Mouse (Mus musculus) left cerebral cortex, postnatal 4 days (tissue): Measurements from ENCODE around the gene Gadd45b. TPM values are rescaled to one million over a fixed set of nuclear protein-coding genes. Genes with fewer than 3 reads are reported as not detected.

ENCODE experiments used
- DNase-seq: peaks from one replicate; pipeline ENCODE4 v3.0.0-alpha.2; 2022
- intact Hi-C: fragments of 180-260 bp; cut with DNase I; formaldehyde crosslinking; loops from one replicate; pipeline ENCODE4 v1.15.1; 2025
- total RNA-seq, 2 experiments: library from RNA; stranded (reverse); gene quantifications; 2 replicates each; pipeline ENCODE4 v1.2.3; 2021

The Gadd45b gene
- total RNA-seq = 1 to 10 TPM; 5.3 to 6.2 TPM

GRCm38 (mm10) chr10:80929299-80930226, at the start of gene Gadd45b:
Gene Gadd45b, plus strand, starts transcription at chr10:80930073.
- DNase-seq = peak; percentile 99
- intact Hi-C loops = loop anchor here (2.0 kb wide), 1 partner anchor 61 kb away; no protein-coding TSS in a partner anchor

- intact Hi-C loops = loop anchor here (5.0 kb wide), 1 partner anchor 58 kb away; no protein-coding TSS in a partner anchor
- peak; percentile 64 for DNase-seq
Observed at GRCm38 (mm10) chr10:80880131-80880641, 49.7 kb upstream of the Gadd45b start.

GRCm38 (mm10) chr10:80880901-80881300, 49.0 kb upstream of the Gadd45b start:
- intact Hi-C loops = loop anchor here (5.0 kb wide), 1 partner anchor 59 kb away; no protein-coding TSS in a partner anchor
- no peak for DNase-seq

GRCm38 (mm10) chr10:80881301-80881700, 48.6 kb upstream of the Gadd45b start:
- DNase-seq = peak; percentile 79
- intact Hi-C loops = loop anchor here (5.0 kb wide), 1 partner anchor 59 kb away; no protein-coding TSS in a partner anchor

- peak; percentile 70 for DNase-seq
- intact Hi-C loops = no loop called here
Observed at GRCm38 (mm10) chr10:80887181-80887580, 42.7 kb upstream of the Gadd45b start.

GRCm38 (mm10) chr10:80895100-80895499, 34.8 kb upstream of the Gadd45b start:
- no peak for DNase-seq
- intact Hi-C loops = no loop called here

GRCm38 (mm10) chr10:80895697-80896096, 34.2 kb upstream of the Gadd45b start:
- intact Hi-C loops = no loop called here
- DNase-seq = no peak

GRCm38 (mm10) chr10:80896581-80897485, 33.0 kb upstream of the Gadd45b start:
- intact Hi-C loops = no loop called here
- no peak for DNase-seq

- DNase-seq = no peak
- intact Hi-C loops = no loop called here
Observed at GRCm38 (mm10) chr10:80897861-80898510, 31.9 kb upstream of the Gadd45b start.

GRCm38 (mm10) chr10:80899074-80899473, 30.8 kb upstream of the Gadd45b start:
- intact Hi-C loops = no loop called here
- no peak for DNase-seq

GRCm38 (mm10) chr10:80899591-80900317, 30.1 kb upstream of the Gadd45b start:
- DNase-seq = no peak
- intact Hi-C loops = no loop called here

- DNase-seq = peak; percentile 99
- intact Hi-C loops = no loop called here
Observed at GRCm38 (mm10) chr10:80900318-80901247, 29.3 kb upstream of the Gadd45b start, which contains the start of gene Timm13. Gene Timm13, minus strand, starts transcription at chr10:80900969.

- intact Hi-C loops = no loop called here
Observed at GRCm38 (mm10) chr10:80901409-80902272, 28.2 kb upstream of the Gadd45b start.

GRCm38 (mm10) chr10:80902273-80902940, 27.5 kb upstream of the Gadd45b start:
- intact Hi-C loops = no loop called here
- no peak for DNase-seq

More at GRCm38 (mm10) chr10:80901409-80902272, 28.2 kb upstream of the Gadd45b start:
- DNase-seq = no peak

- no peak for DNase-seq
- intact Hi-C loops = no loop called here
Observed at GRCm38 (mm10) chr10:80903282-80903681, 26.6 kb upstream of the Gadd45b start.

- DNase-seq = no peak
- intact Hi-C loops = no loop called here
Observed at GRCm38 (mm10) chr10:80904004-80904693, 25.7 kb upstream of the Gadd45b start.
